Mouse (Mus musculus): Measurements from ENCODE around the gene Clk4. TPM values are rescaled to one million over a fixed set of nuclear protein-coding genes. Genes with fewer than 3 reads are reported as not detected.

Clk4 gene
- polyA plus RNA-seq, 1 experiment from 2014 or later: 114 TPM

DNA sequence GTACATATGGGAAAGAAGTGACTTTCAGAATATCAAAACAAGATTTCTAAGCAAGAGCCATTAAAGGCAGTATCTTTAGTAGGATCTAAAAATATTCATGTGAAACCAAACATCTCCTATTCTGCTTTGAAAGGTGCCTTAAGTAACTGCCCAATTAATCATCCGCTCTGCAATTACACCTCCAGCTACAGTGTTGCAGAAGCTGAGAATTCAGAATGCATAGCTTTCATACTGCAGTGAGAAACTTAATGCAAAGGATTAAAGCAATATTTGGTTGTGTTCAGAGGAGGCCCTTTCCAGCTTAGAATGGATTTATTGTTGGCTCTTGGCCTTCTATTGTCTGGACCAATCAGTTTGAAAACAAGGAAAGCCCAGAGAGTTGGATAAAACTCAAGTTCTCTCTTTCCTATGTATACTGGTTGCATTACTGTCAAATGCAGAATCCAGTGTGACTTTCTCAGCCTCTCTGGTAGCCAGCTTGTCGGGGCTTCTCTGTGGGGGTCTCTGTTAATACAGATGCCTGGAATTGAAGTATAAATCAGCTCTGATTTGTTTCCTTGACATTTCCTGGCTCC, 32.5 kb downstream of the Clk4 start:
- H3K4me1 ChIP-seq (replicated peaks; ENCODE audit: control insufficient read depth, insufficient read depth, low read length): peaks cover 2% of the 10 kb centered on the region; the same call in 1 of the 2 replicates
- no peak overlapping the region for H3K9ac ChIP-seq (ENCODE audit: low read length)
- no peak overlapping the region for H3K4me3 ChIP-seq (ENCODE audit: low read depth, low read length)
- no peaks in the 10 kb centered on the region for H3K27me3 ChIP-seq (replicated peaks; ENCODE audit: control insufficient read depth, insufficient read depth, low read length)
- ATAC-seq (replicated peaks; ENCODE audit: low FRiP score, low TSS enrichment, low read depth): no peak
- H3K4me2 ChIP-seq (ENCODE audit: low read length): no peak overlapping the region
- H3K27ac ChIP-seq (ENCODE audit: low read depth): no peak overlapping the region
- WGBS: 60% methylated on average over 2 of the region's 2 CpGs
- no peaks in the 10 kb centered on the region; the same call in 1 of the 2 replicates for H3K36me3 ChIP-seq (ENCODE audit: control insufficient read depth, insufficient read depth, low read length)
- no peak for DNase-seq (ENCODE audit: low spot score)
- 0 out of 2 replicates have a peak, but pooled peaks cover 4% of the 10 kb centered on the region for H3K9me3 ChIP-seq (ENCODE audit: control insufficient read depth, low read length)

- Histone ChIP-seq H3K27me3 (replicated peaks; ENCODE audit: control insufficient read depth, insufficient read depth, low read length) (no peaks in the 10 kb centered on the region), H3K4me2 (ENCODE audit: low read length) (no peak overlapping the region), H3K4me3 (ENCODE audit: low read depth, low read length) (no peak overlapping the region), H3K9ac (ENCODE audit: low read length) (no peak overlapping the region), H3K9me3 (ENCODE audit: control insufficient read depth, low read length) (0 out of 2 replicates have a peak, but pooled peaks cover 4% of the 10 kb centered on the region), H3K4me1 (replicated peaks; ENCODE audit: control insufficient read depth, insufficient read depth, low read length) (peaks cover 2% of the 10 kb centered on the region; the same call in 1 of the 2 replicates), H3K36me3 (ENCODE audit: control insufficient read depth, insufficient read depth, low read length) (no peaks in the 10 kb centered on the region; the same call in 1 of the 2 replicates), H3K27ac (ENCODE audit: low read depth) (no peak overlapping the region)
- DNase-seq (ENCODE audit: low spot score) (no peak), ATAC-seq (replicated peaks; ENCODE audit: low FRiP score, low TSS enrichment, low read depth) (no peak)
- WGBS: 83% methylated on average over 3 of the region's 3 CpGs
These were observed 34.2 kb downstream of the Clk4 start for GRCm38 (mm10) chr11:51295742-51296141.

DNA sequence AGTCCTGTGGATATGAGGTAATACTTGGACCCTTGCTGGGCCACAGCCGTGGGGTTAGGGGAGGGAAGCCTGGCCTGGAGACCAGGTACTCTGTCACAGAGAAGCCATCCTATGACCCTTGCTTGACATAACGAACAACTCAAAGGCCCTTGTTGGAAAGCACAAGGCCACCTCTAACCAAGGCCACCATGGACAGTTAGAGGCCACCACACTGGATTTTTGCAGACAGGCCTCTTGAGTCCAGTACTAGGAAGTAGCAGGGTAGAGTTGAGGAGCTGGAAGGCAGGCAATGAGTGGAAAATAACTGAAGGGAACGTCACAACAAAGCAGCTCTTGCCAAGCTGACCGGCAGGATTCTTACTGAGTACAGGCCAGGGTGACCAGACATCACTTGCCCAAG, 37.2 kb downstream of the Clk4 start:
- Histone ChIP-seq H3K27ac (ENCODE audit: low read depth) (no peak overlapping the region), H3K36me3 (ENCODE audit: control insufficient read depth, insufficient read depth, low read length) (no peaks in the 10 kb centered on the region; the same call in 1 of the 2 replicates), H3K9ac (ENCODE audit: low read length) (no peak overlapping the region), H3K4me3 (ENCODE audit: low read depth, low read length) (no peak overlapping the region), H3K4me2 (ENCODE audit: low read length) (no peak overlapping the region), H3K9me3 (ENCODE audit: control insufficient read depth, low read length) (0 out of 2 replicates have a peak, but pooled peaks cover 4% of the 10 kb centered on the region), H3K27me3 (replicated peaks; ENCODE audit: control insufficient read depth, insufficient read depth, low read length) (no peaks in the 10 kb centered on the region), H3K4me1 (replicated peaks; ENCODE audit: control insufficient read depth, insufficient read depth, low read length) (peaks cover 2% of the 10 kb centered on the region; the same call in 1 of the 2 replicates)
- WGBS: 98% methylated on average over 4 of the region's 4 CpGs
- ATAC-seq (replicated peaks; ENCODE audit: low FRiP score, low TSS enrichment, low read depth): no peak
- no peak for DNase-seq (ENCODE audit: low spot score)

DNA sequence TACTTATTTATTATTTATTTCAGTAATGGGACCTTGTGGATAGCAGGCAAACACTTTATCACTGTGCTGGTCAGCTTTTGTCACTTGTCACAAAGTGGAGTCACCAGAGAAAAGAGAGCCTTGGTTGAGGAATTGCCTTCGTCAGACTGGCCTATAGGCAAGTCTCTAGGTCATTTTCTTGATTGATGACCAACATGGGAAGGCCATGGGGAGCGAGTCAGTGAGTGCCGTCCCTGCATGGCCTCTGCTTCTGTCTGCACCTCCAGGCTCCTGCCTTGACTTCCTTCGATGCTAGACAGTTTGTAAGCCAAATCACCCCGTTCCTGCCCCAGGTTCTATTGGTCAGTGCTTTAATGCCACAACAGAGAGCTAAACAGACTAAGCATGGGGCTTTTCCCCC, 40.9 kb downstream of the Clk4 start:
- no peak overlapping the region for H3K4me2 ChIP-seq (ENCODE audit: low read length)
- H3K9ac ChIP-seq (ENCODE audit: low read length): no peak overlapping the region
- no peaks in the 10 kb centered on the region for H3K9me3 ChIP-seq (ENCODE audit: control insufficient read depth, low read length)
- H3K4me1 ChIP-seq (replicated peaks; ENCODE audit: control insufficient read depth, insufficient read depth, low read length): 0 out of 2 replicates have a peak, but pooled peaks cover 4% of the 10 kb centered on the region
- no peak overlapping the region for H3K4me3 ChIP-seq (ENCODE audit: low read depth, low read length)
- no peak overlapping the region for H3K27ac ChIP-seq (ENCODE audit: low read depth)
- H3K27me3 ChIP-seq (replicated peaks; ENCODE audit: control insufficient read depth, insufficient read depth, low read length): no peaks in the 10 kb centered on the region
- WGBS: 75% methylated on average over 5 of the region's 5 CpGs
- no peaks in the 10 kb centered on the region for H3K36me3 ChIP-seq (ENCODE audit: control insufficient read depth, insufficient read depth, low read length)
- ATAC-seq (replicated peaks; ENCODE audit: low FRiP score, low TSS enrichment, low read depth): no peak
- DNase-seq (ENCODE audit: low spot score): no peak

GRCm38 (mm10) chr11:51303981-51304553, 42.5 kb downstream of the Clk4 start:
- DNase-seq (ENCODE audit: low spot score): no peak
- Histone ChIP-seq H3K9me3 (ENCODE audit: control insufficient read depth, low read length) (no peaks in the 10 kb centered on the region), H3K9ac (ENCODE audit: low read length) (no peak overlapping the region), H3K27ac (ENCODE audit: low read depth) (no peak overlapping the region), H3K4me2 (ENCODE audit: low read length) (no peak overlapping the region), H3K4me1 (replicated peaks; ENCODE audit: control insufficient read depth, insufficient read depth, low read length) (0 out of 2 replicates have a peak, but pooled peaks cover 4% of the 10 kb centered on the region), H3K36me3 (ENCODE audit: control insufficient read depth, insufficient read depth, low read length) (no peaks in the 10 kb centered on the region), H3K4me3 (ENCODE audit: low read depth, low read length) (no peak overlapping the region), H3K27me3 (replicated peaks; ENCODE audit: control insufficient read depth, insufficient read depth, low read length) (no peaks in the 10 kb centered on the region)
- WGBS: 48% methylated on average over 12 of the region's 12 CpGs
- ATAC-seq (replicated peaks; ENCODE audit: low FRiP score, low TSS enrichment, low read depth): no peak

DNA sequence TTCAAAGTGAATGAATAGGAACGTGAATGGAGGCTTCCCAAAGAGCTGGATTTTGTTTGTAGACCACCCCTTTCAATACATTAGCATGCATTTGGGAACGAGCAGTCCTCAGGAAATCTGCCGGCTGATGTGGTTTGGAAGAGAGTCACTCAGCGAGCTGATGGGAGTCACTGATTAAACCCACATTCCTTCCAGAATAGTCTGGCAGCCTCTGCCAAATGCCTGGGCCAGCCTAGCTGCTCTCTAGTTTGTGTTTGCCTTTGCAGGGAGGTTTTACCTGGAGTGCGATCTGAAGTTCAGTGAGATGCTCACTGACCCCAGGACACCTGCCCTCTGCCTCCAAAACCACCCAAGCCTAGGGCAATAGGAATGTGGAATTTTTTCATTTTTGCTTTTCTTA, 46.8 kb downstream of the Clk4 start:
- DNase-seq (ENCODE audit: low spot score) (no peak), ATAC-seq (replicated peaks; ENCODE audit: low FRiP score, low TSS enrichment, low read depth) (no peak)
- H3K36me3 ChIP-seq (ENCODE audit: control insufficient read depth, insufficient read depth, low read length): no peaks in the 10 kb centered on the region
- no peaks in the 10 kb centered on the region for H3K9me3 ChIP-seq (ENCODE audit: control insufficient read depth, low read length)
- H3K4me3 ChIP-seq (ENCODE audit: low read depth, low read length): no peak overlapping the region
- H3K4me2 ChIP-seq (ENCODE audit: low read length): no peak overlapping the region
- no peak overlapping the region for H3K9ac ChIP-seq (ENCODE audit: low read length)
- H3K27me3 ChIP-seq (replicated peaks; ENCODE audit: control insufficient read depth, insufficient read depth, low read length): no peaks in the 10 kb centered on the region
- WGBS: 56% methylated on average over 5 of the region's 5 CpGs
- H3K27ac ChIP-seq (ENCODE audit: low read depth): no peak overlapping the region
- 0 out of 2 replicates have a peak, but pooled peaks cover 4% of the 10 kb centered on the region for H3K4me1 ChIP-seq (replicated peaks; ENCODE audit: control insufficient read depth, insufficient read depth, low read length)

GRCm38 (mm10) chr11:51311846-51312245, 50.3 kb downstream of the Clk4 start:
- Histone ChIP-seq H3K4me1 (replicated peaks; ENCODE audit: control insufficient read depth, insufficient read depth, low read length) (no peaks in the 10 kb centered on the region), H3K4me2 (ENCODE audit: low read length) (no peak overlapping the region), H3K9me3 (ENCODE audit: control insufficient read depth, low read length) (no peaks in the 10 kb centered on the region), H3K4me3 (ENCODE audit: low read depth, low read length) (no peak overlapping the region), H3K27me3 (replicated peaks; ENCODE audit: control insufficient read depth, insufficient read depth, low read length) (no peaks in the 10 kb centered on the region), H3K27ac (ENCODE audit: low read depth) (no peak overlapping the region), H3K36me3 (ENCODE audit: control insufficient read depth, insufficient read depth, low read length) (no peaks in the 10 kb centered on the region; the same call in 1 of the 2 replicates), H3K9ac (ENCODE audit: low read length) (no peak overlapping the region)
- no peak for ATAC-seq (replicated peaks; ENCODE audit: low FRiP score, low TSS enrichment, low read depth)
- no peak for DNase-seq (ENCODE audit: low spot score)
- WGBS: 80% methylated on average over 8 of the region's 8 CpGs

GRCm38 (mm10) chr11:51315991-51316810, 54.7 kb downstream of the Clk4 start:
- Histone ChIP-seq H3K4me1 (replicated peaks; ENCODE audit: control insufficient read depth, insufficient read depth, low read length) (no peaks in the 10 kb centered on the region), H3K4me2 (ENCODE audit: low read length) (no peak overlapping the region), H3K9me3 (ENCODE audit: control insufficient read depth, low read length) (no peaks in the 10 kb centered on the region), H3K4me3 (ENCODE audit: low read depth, low read length) (no peak overlapping the region), H3K9ac (ENCODE audit: low read length) (no peak overlapping the region), H3K27ac (ENCODE audit: low read depth) (no peak overlapping the region), H3K36me3 (ENCODE audit: control insufficient read depth, insufficient read depth, low read length) (no peaks in the 10 kb centered on the region; the same call in 1 of the 2 replicates), H3K27me3 (replicated peaks; ENCODE audit: control insufficient read depth, insufficient read depth, low read length) (no peaks in the 10 kb centered on the region)
- ATAC-seq (replicated peaks; ENCODE audit: low FRiP score, low TSS enrichment, low read depth) (no peak), DNase-seq (ENCODE audit: low spot score) (no peak)
- WGBS: 76% methylated on average over 7 of the region's 7 CpGs

Data from intestine, embryonic 14.5 days (tissue).